Mouse (Mus musculus) liver, postnatal 0 days (tissue): Measurements from ENCODE around the gene Itga2b.

Experiments
- CTCF ChIP-seq: sonication (generic); IDR thresholded peaks from 2 replicates; pipeline ENCODE4 v1.5.1; 2016; ENCODE audit warnings: antibody characterized with exemption, low read depth
- EP300 ChIP-seq: IDR thresholded peaks from 2 replicates; pipeline ENCODE4 v1.6.1; 2016; ENCODE audit warnings: antibody characterized with exemption, low read depth, mild to moderate bottlenecking

GRCm38 (mm10) chr11:102431728-102432114, 38.2 kb downstream of the Itga2b start:
- TF ChIP-seq CTCF = no peak
- no peak for TF ChIP-seq EP300
